Comparison of ENCODE assay signal across 8 mouse cellular contexts in the genomic region with DNA sequence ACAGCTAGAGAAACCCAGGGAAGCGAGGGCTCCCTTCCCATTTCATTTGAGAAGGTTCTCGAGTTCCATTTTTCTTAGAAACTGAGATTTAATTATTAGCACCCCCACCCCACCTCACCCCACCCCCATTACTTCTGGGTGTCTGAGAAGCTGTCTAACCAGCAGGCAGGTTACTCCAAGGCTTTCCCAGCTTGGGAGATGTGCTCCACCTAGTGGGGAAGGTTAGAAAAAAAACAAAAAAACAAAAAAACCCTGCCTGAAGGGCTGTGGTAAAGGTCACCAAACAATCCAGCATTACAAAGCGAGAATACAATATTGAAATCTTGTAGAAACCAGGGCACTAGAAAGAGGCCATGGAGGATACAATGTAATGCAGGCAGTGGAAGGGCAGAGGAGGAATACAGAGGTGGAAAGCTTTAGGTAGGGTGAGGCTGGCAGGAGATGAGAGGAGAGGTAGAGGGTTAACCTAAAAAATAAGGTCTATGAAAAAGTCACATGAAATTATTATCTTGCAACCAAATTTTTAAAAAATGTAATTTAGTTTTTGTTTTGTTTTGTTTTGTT. TPM values are rescaled to one million over a fixed set of nuclear protein-coding genes. Genes with fewer than 3 reads are reported as not detected.
DNase-seq lines count a peak whose midpoint lies in the region; ATAC-seq and TF ChIP-seq lines count a peak whose summit lies in the region.

No protein-coding gene starts in this region.

- TF ChIP-seq POLR2A in thymus, adult 2 months (IDR thresholded peaks at IDR 0.05; ENCODE audit: control insufficient read depth, extremely low read depth, insufficient read depth, low read length, poor library complexity) = no peak

- no peaks in the 10 kb centered on the region for H3K4me1 ChIP-seq in thymus, adult 2 months (replicated peaks; ENCODE audit: control insufficient read depth, insufficient read depth, low read length)
- H3K4me1 ChIP-seq in hindbrain, embryonic 11.5 days (replicated peaks; ENCODE audit: control insufficient read depth, insufficient read depth, low read length) = no peaks in the 10 kb centered on the region

- DNase-seq in adrenal gland, adult 2 months = peak; percentile 60
- DNase-seq in adrenal gland, adult 8-10 months = no peak
- DNase-seq in thymus, adult 2 months = peak; percentile 7
- no peak for DNase-seq in thymus, postnatal 4 days
- peak; percentile 63 for DNase-seq in hindbrain, embryonic 11.5 days (ENCODE audit: low spot score)
- DNase-seq in urinary bladder, postnatal 14 days (ENCODE audit: low spot score) = no peak
- DNase-seq in layer of hippocampus, adult 8-10 months (ENCODE audit: low spot score in 2 of 2) = no peak

- no peaks in the 10 kb centered on the region for H3K27me3 ChIP-seq in thymus, adult 2 months (ENCODE audit: control insufficient read depth, insufficient read depth, low read length)
- H3K27me3 ChIP-seq in hindbrain, embryonic 11.5 days (ENCODE audit: control insufficient read depth, insufficient read depth, low read length) = no peaks in the 10 kb centered on the region

- 41% methylated on average over 3 of the region's 3 CpGs for WGBS in thymus, adult 2 months
- WGBS in hindbrain, embryonic 11.5 days = 24% methylated on average over 3 of the region's 3 CpGs

- H3K4me2 ChIP-seq in hindbrain, embryonic 11.5 days (replicated peaks; ENCODE audit: low read depth, low read length) = no peak overlapping the region

- H3K4me3 ChIP-seq in thymus, adult 2 months (ENCODE audit: control insufficient read depth, insufficient read depth, low read length) = no peak overlapping the region
- no peak overlapping the region for H3K4me3 ChIP-seq in hindbrain, embryonic 11.5 days (ENCODE audit: low read depth, low read length)

- H3K9ac ChIP-seq in hindbrain, embryonic 11.5 days (ENCODE audit: low read depth, low read length) = no peak overlapping the region

- no peaks in the 10 kb centered on the region for H3K36me3 ChIP-seq in thymus, adult 2 months (ENCODE audit: control insufficient read depth, insufficient read depth, low read length)
- H3K36me3 ChIP-seq in hindbrain, embryonic 11.5 days (ENCODE audit: control insufficient read depth, insufficient read depth, low read length) = no peaks in the 10 kb centered on the region; the same call in 1 of the 2 replicates

- peak; percentile 54; the same call in 1 of the 2 replicates for ATAC-seq in hindbrain, embryonic 11.5 days (ENCODE audit: low FRiP score)
- peak; percentile 71 for ATAC-seq in megakaryocyte progenitor cell, adult 5-6 weeks (replicated peaks; ENCODE audit: poor library complexity)

- H3K9me3 ChIP-seq in hindbrain, embryonic 11.5 days (ENCODE audit: control insufficient read depth, low read length) = no peaks in the 10 kb centered on the region

- TF ChIP-seq CTCF in thymus, adult 2 months (IDR thresholded peaks at IDR 0.05; ENCODE audit: borderline replicate concordance, control insufficient read depth, extremely low read depth, insufficient read depth, low read length, poor library complexity) = no peak

- no peak overlapping the region for H3K27ac ChIP-seq in thymus, adult 2 months (ENCODE audit: control insufficient read depth, insufficient read depth, low read length)
- no peak overlapping the region for H3K27ac ChIP-seq in hindbrain, embryonic 11.5 days (ENCODE audit: low read depth, low read length)

RNA-seq across cellular contexts. Expression of a gene that starts 57.2 kb away (rescaled TPM):
- 100 to 1,000 TPM; 118 to 551 TPM for total RNA-seq in adrenal gland, adult 2 months (2021)
- polyA plus RNA-seq in adrenal gland, adult 2 months (2012; rRNA removed) = 10.2 and 29.5 TPM in 2 replicates
- 100 to 1,000 TPM; 111 to 703 (median 400) TPM for total RNA-seq in adrenal gland, adult 8-10 months (2022)
- polyA plus RNA-seq in thymus, adult 2 months (2012; rRNA removed) = 0.08 and 0.16 TPM in 2 replicates
- 0.48 and 1.1 TPM in 2 replicates for polyA plus RNA-seq in hindbrain, embryonic 11.5 days (2014; fragmentation: Nextera tagmentation; extraction: Ambion mirVana)
- not detected in 2 replicates for total RNA-seq in megakaryocyte progenitor cell, adult 5-6 weeks (2015)
- total RNA-seq in megakaryocyte progenitor cell, adult 5-6 weeks (2017) = not detected in 2 replicates
- total RNA-seq in layer of hippocampus, adult 8-10 months (2022) = 1 to 10 TPM; 4.6 to 6.4 (median 5.7) TPM

Comparison
In these comparisons a context has a peak if more than half of its experiments do, and no peak if none do; other contexts are left out.
1. DNase-seq: peak in adrenal gland, adult 2 months (single experiment), thymus, adult 2 months (single experiment) and hindbrain, embryonic 11.5 days (single experiment); none in adrenal gland, adult 8-10 months (single experiment), thymus, postnatal 4 days (single experiment), urinary bladder, postnatal 14 days (single experiment) and layer of hippocampus, adult 8-10 months (0 of 2).
2. RNA of a gene that starts 57.2 kb away (total RNA-seq): 111 to 703 TPM in adrenal gland, adult 8-10 months and 118 to 551 TPM in adrenal gland, adult 2 months; 4.6 to 6.4 TPM in layer of hippocampus, adult 8-10 months and not detected in megakaryocyte progenitor cell, adult 5-6 weeks; every median in the first group is over 10 times any median in the second.